ENCODE assay signal across 21 mouse cellular contexts in genomic region chr5:92814621-92815020, GRCm38 (mm10).
"Had no signal": no experiment of that assay in that cellular context is flagged by ENCODE, and none has a peak within 500 bp of the region (broad histone marks: within the 10 kb centered on the region; RNA-seq: fewer than 3 reads in every experiment).

No protein-coding gene starts in this region.

- H3K27ac ChIP-seq: hindbrain, postnatal 0 days; layer of hippocampus, adult 2 months; limb, embryonic 10.5 days; limb, embryonic 13.5 days; liver, embryonic 12.5 days; liver, embryonic 15.5 days; lung, embryonic 15.5 days; midbrain, embryonic 13.5 days had no signal

- H3K9me3 ChIP-seq: limb, embryonic 10.5 days; limb, embryonic 13.5 days; liver, embryonic 12.5 days; liver, embryonic 15.5 days; lung, embryonic 15.5 days; megakaryocyte, embryonic 14.5 days; midbrain, embryonic 10.5 days; midbrain, embryonic 13.5 days had no signal

- H3K4me3 ChIP-seq: layer of hippocampus, adult 2 months; limb, embryonic 10.5 days; limb, embryonic 13.5 days; liver, embryonic 12.5 days; liver, embryonic 15.5 days; lung, embryonic 15.5 days; megakaryocyte, embryonic 14.5 days; midbrain, embryonic 10.5 days; midbrain, embryonic 13.5 days had no signal

- H3K4me1 ChIP-seq: liver, embryonic 15.5 days; megakaryocyte, embryonic 14.5 days had no signal

- DNase-seq: kidney, adult 8-10 months; layer of hippocampus, adult 9-11 months; liver; lung, adult 18-20 months; lung, postnatal 10 days; lung, postnatal 36 days; right cerebral cortex, adult 18-20 months; right cerebral cortex, postnatal 14 days; right cerebral cortex, postnatal 4 days; thymus, postnatal 4 days had no signal

- H3K36me3 ChIP-seq: limb, embryonic 10.5 days; limb, embryonic 13.5 days; liver, embryonic 12.5 days; liver, embryonic 15.5 days; lung, embryonic 15.5 days; midbrain, embryonic 10.5 days; midbrain, embryonic 13.5 days had no signal

- H3K9ac ChIP-seq: limb, embryonic 13.5 days; liver, embryonic 12.5 days; liver, embryonic 15.5 days; lung, embryonic 15.5 days; midbrain, embryonic 13.5 days had no signal

- H3K4me2 ChIP-seq: limb, embryonic 13.5 days; liver, embryonic 12.5 days; liver, embryonic 15.5 days; lung, embryonic 15.5 days; midbrain, embryonic 13.5 days had no signal

- ATAC-seq: hindbrain, postnatal 0 days; inflammation-experienced regulatory T-cells, adult 6 months; liver, embryonic 12.5 days; midbrain, embryonic 13.5 days had no signal
